Mouse (Mus musculus): ENCODE results near the gene Rwdd1. TPM values are rescaled to one million over a fixed set of nuclear protein-coding genes. Genes with fewer than 3 reads are reported as not detected.

The Rwdd1 gene
- polyA plus RNA-seq, 1 experiment from 2014 or later, result 118 TPM

DNA sequence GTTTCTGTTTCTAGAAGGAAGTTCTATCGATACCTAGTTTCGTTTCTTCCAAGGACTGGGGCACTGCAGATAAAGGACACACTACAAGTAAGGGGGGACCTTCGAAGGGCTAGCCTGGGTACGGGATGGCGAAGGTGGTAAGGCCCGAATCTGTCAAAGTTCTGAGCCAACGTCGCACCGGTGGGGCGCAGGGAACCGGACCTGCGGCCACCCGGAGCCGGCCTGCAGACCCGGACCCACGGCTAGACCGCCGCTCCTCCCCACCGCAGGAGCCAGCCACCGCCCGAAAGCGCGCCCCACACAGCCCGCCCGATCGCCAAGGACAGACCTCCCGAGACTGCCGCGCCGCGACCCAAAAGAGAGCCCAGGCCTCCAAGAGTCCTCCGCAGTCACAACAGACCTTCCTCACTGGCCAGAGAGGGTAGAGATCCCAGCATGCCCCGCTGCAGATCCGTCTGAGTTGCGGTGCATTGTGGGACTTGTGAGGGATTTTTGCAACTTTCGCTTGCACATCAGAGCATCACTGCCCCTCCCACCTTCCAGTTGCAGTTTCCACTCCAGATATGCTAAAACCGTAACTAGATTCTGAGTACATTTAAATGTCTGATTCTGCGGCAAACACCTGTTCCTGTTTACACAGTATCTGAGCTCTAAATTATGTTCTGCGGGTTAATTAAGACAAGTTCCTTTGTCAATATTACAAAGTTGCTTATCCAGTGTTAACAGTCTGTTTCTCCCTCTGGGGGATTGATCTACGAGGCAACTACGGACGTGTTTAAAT is 68.4 kb downstream of the Rwdd1 start, which contains the start of gene Zup1:
TSS of gene Zup1 (minus strand) at position 467 of the 781 bp plus-strand sequence.
- WGBS (ENCODE audit: insufficient replicate concordance), result 4% methylated on average over 42 of the region's 42 CpGs
- Histone ChIP-seq H3K36me3 (ENCODE audit: control insufficient read depth, insufficient read depth, low read length) (no peaks in the 10 kb centered on the region; the same call in 1 of the 2 replicates), H3K4me2 (peak within 1 kb of the TSS; percentile 68), H3K9me3 (replicated peaks; ENCODE audit: control insufficient read depth, low read length) (no peaks in the 10 kb centered on the region), H3K4me1 (ENCODE audit: control insufficient read depth, insufficient read depth, low read length) (no peaks in the 10 kb centered on the region), H3K27ac (ENCODE audit: low read depth, low read length) (peak within 1 kb of the TSS; percentile 72), H3K4me3 (ENCODE audit: low read depth, low read length) (peak within 1 kb of the TSS; percentile 68), H3K9ac (ENCODE audit: low read depth, low read length) (peak within 1 kb of the TSS; percentile 96), H3K27me3 (ENCODE audit: control insufficient read depth, insufficient read depth, low read length) (no peaks in the 10 kb centered on the region)
- ATAC-seq (replicated peaks; ENCODE audit: insufficient number of reproducible peaks, low FRiP score, low TSS enrichment), result peak; percentile 90

Other genes with a start within 250 kb of the Rwdd1 start
- not detected in 2 replicates for gene Sult3a2, start 232.9 kb downstream of the Rwdd1 start, polyA plus RNA-seq (2014; fragmentation: Nextera tagmentation; extraction: Ambion mirVana)
- not detected in 2 replicates for gene Sult3a1, start 161.9 kb downstream of the Rwdd1 start, polyA plus RNA-seq (2014; fragmentation: Nextera tagmentation; extraction: Ambion mirVana)
- gene Rsph4a, start 114.5 kb downstream of the Rwdd1 start, polyA plus RNA-seq (2014; fragmentation: Nextera tagmentation; extraction: Ambion mirVana), result not detected in 2 replicates
- gene Zup1, start 68.4 kb downstream of the Rwdd1 start, polyA plus RNA-seq (2014; fragmentation: Nextera tagmentation; extraction: Ambion mirVana), result 13.3 and 16.2 TPM in 2 replicates
- not detected in 2 replicates for gene Trappc3l, start 18.0 kb upstream of the Rwdd1 start, polyA plus RNA-seq (2014; fragmentation: Nextera tagmentation; extraction: Ambion mirVana)
- gene Calhm4, start 24.7 kb upstream of the Rwdd1 start, polyA plus RNA-seq (2014; fragmentation: Nextera tagmentation; extraction: Ambion mirVana), result 0.06 TPM in 1 of 2 replicates, not detected in the other
- 0.86 and 1.2 TPM in 2 replicates for gene Calhm5, start 76.9 kb upstream of the Rwdd1 start, polyA plus RNA-seq (2014; fragmentation: Nextera tagmentation; extraction: Ambion mirVana)
- 0.29 and 0.68 TPM in 2 replicates for gene Calhm6, start 108.4 kb upstream of the Rwdd1 start, polyA plus RNA-seq (2014; fragmentation: Nextera tagmentation; extraction: Ambion mirVana)
- gene Dse, start 188.1 kb upstream of the Rwdd1 start, polyA plus RNA-seq (2014; fragmentation: Nextera tagmentation; extraction: Ambion mirVana), result 21.3 and 23.2 TPM in 2 replicates

All from heart, embryonic 11.5 days (tissue).